Mouse (Mus musculus) liver, embryonic 14.5 days (tissue): Measurements from ENCODE around the gene Qdpr.
A peak's percentile ranks its signal among the peaks of the same experiment; 100 is the strongest.

Source experiments
- CTCF ChIP-seq: IDR thresholded peaks from 2 replicates; pipeline ENCODE4 v1.5.1; 2016; ENCODE audit warnings: antibody characterized with exemption, low read depth, control low read depth
- EP300 ChIP-seq: IDR thresholded peaks from 2 replicates; pipeline ENCODE4 v1.6.1; 2016; ENCODE audit warnings: antibody characterized with exemption, low read depth

GRCm38 (mm10) chr5:45449831-45450716 is at the start of gene Qdpr:
- TF ChIP-seq CTCF (peak; percentile 11; the same call in 1 of the 2 replicates), EP300 (no peak)
